In the genomic region with DNA sequence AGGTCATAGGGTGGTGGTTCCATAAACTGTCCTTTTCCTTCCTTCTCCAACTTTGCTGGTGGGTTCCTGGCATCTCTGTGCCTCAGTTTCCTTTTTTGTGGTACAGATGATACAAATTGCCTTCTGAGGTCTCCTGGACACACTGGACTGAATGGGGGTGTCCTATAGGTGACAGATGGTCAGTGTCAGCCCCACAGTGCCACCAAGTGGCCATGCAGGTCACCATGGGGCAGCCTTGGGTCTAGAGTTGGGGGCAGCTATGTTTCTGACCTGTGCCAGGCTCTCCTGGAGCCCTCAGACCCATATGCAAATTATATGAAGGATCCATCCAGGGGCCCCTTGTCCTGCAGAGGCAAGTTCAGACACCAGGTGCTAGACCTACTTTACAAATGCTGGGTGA, we compare ENCODE assay signal across 9 mouse cellular contexts. TPM values are rescaled to one million over a fixed set of nuclear protein-coding genes. Genes with fewer than 3 reads are reported as not detected.
DNase-seq lines count a peak whose midpoint lies in the region; ATAC-seq and TF ChIP-seq lines count a peak whose summit lies in the region.
"Had no signal": no experiment of that assay in that cellular context is flagged by ENCODE, and none has a peak within 500 bp of the region (broad histone marks: within the 10 kb centered on the region; RNA-seq: fewer than 3 reads in every experiment).

No protein-coding gene starts in this region.

- peak; percentile 8 to 24 for DNase-seq in cerebellum, postnatal 36 days
- no peak for DNase-seq in cerebellum, adult 11-12 months
- peak in 1 of 2 experiments; percentile 23 for DNase-seq in spleen, adult 2 months (ENCODE audit: low read depth in 1 of 2, low spot score in 2 of 2)
- no peak for DNase-seq in spleen, postnatal 4 days (ENCODE audit: low spot score in 2 of 2)
- peak; percentile 22 to 26 for DNase-seq in lung, adult 18-20 months
- DNase-seq in layer of hippocampus, adult 8-10 months (ENCODE audit: low spot score in 2 of 2), result no peak
- DNase-seq in frontal cortex, postnatal 10 days (ENCODE audit: low spot score in 2 of 2), result no peak

- 0 out of 2 replicates have a peak, but pooled peaks have one; percentile 52 for ATAC-seq in granulocyte monocyte progenitor cell, adult 5-6 weeks (replicated peaks; ENCODE audit: poor library complexity, severe bottlenecking)

- no peaks in the 10 kb centered on the region for H3K36me3 ChIP-seq in spleen, adult 2 months (ENCODE audit: control insufficient read depth, insufficient read depth, low read length)
- H3K36me3 ChIP-seq: G1E had no signal

- no peak overlapping the region for H3K27ac ChIP-seq in spleen, adult 2 months (ENCODE audit: insufficient read depth, low read length)

- H3K4me1 ChIP-seq in spleen, adult 2 months (ENCODE audit: control insufficient read depth, insufficient read depth, insufficient read length), result no peaks in the 10 kb centered on the region

- H3K27me3 ChIP-seq in spleen, adult 2 months (ENCODE audit: control insufficient read depth, insufficient read depth, low read length), result no peaks in the 10 kb centered on the region

- no peak overlapping the region for H3K4me3 ChIP-seq in spleen, adult 2 months (ENCODE audit: extremely low read depth, insufficient read depth, insufficient read length)

- peak; percentile 40; the same call in 1 of the 2 replicates for TF ChIP-seq CTCF in spleen, adult 2 months (IDR thresholded peaks at IDR 0.05; ENCODE audit: extremely low read depth, insufficient read depth, insufficient read length, insufficient replicate concordance)

- TF ChIP-seq POLR2A in spleen, adult 2 months (IDR thresholded peaks at IDR 0.05; ENCODE audit: low read depth, low read length), result no peak

RNA-seq across cellular contexts. Expression of a gene that starts 50.8 kb away (rescaled TPM):
- polyA plus RNA-seq in spleen, adult 2 months (2012; rRNA removed), result not detected in 2 replicates
- total RNA-seq in granulocyte monocyte progenitor cell, adult 5-6 weeks (2014; fragmentation: Nextera tagmentation), result not detected in 2 replicates
- total RNA-seq in granulocyte monocyte progenitor cell, adult 5-6 weeks (2017), result not detected in 2 replicates
- total RNA-seq in layer of hippocampus, adult 8-10 months (2022), result not detected
- total RNA-seq: G1E had no signal
- polyA plus RNA-seq: G1E had no signal

Comparison
In these comparisons a context has a peak if more than half of its experiments do, and no peak if none do; other contexts are left out.
1. DNase-seq: peak in cerebellum, postnatal 36 days (2 of 2) and lung, adult 18-20 months (2 of 2); none in cerebellum, adult 11-12 months (single experiment), spleen, postnatal 4 days (0 of 2), layer of hippocampus, adult 8-10 months (0 of 2) and frontal cortex, postnatal 10 days (0 of 2).